Mouse (Mus musculus): Measurements from ENCODE around the gene Prcd. TPM values are rescaled to one million over a fixed set of nuclear protein-coding genes. Genes with fewer than 3 reads are reported as not detected.

Gene Prcd
- polyA plus RNA-seq, 1 experiment from 2014 or later: not detected

DNA sequence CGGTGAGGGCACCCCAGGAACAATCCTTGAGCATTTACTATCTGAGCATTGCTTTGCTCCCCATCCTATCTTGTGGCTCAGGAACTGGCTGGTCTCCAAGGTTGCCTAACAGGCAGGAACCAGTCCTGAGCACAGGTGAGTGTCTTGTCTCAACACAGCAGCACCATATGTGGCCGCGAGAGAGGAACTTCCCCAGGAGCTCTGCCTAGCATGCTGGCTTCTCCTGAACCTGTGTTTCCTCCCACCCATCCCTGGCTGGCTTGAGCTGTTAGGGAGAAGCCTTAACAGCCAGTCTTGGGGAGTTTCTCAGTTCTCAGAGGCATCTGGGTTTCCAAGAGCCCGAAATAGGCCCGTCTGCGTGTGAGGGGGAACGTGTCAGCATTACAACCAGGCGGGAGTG lies 2.0 kb upstream of the Prcd start:
- H3K4me2 ChIP-seq: no peak overlapping the region
- no peak overlapping the region for H3K27ac ChIP-seq (ENCODE audit: poor library complexity, severe bottlenecking)
- 77% methylated on average over 8 of the region's 8 CpGs for WGBS
- H3K36me3 ChIP-seq: no peaks in the 10 kb centered on the region
- ATAC-seq (ENCODE audit: insufficient number of reproducible peaks, low FRiP score): no peak
- no peaks in the 10 kb centered on the region for H3K9me3 ChIP-seq (replicated peaks)
- no peak overlapping the region for H3K9ac ChIP-seq
- H3K4me3 ChIP-seq: no peak overlapping the region
- H3K4me1 ChIP-seq (replicated peaks): peaks cover 47% of the 10 kb centered on the region
- H3K27me3 ChIP-seq (replicated peaks): peaks cover 58% of the 10 kb centered on the region

DNA sequence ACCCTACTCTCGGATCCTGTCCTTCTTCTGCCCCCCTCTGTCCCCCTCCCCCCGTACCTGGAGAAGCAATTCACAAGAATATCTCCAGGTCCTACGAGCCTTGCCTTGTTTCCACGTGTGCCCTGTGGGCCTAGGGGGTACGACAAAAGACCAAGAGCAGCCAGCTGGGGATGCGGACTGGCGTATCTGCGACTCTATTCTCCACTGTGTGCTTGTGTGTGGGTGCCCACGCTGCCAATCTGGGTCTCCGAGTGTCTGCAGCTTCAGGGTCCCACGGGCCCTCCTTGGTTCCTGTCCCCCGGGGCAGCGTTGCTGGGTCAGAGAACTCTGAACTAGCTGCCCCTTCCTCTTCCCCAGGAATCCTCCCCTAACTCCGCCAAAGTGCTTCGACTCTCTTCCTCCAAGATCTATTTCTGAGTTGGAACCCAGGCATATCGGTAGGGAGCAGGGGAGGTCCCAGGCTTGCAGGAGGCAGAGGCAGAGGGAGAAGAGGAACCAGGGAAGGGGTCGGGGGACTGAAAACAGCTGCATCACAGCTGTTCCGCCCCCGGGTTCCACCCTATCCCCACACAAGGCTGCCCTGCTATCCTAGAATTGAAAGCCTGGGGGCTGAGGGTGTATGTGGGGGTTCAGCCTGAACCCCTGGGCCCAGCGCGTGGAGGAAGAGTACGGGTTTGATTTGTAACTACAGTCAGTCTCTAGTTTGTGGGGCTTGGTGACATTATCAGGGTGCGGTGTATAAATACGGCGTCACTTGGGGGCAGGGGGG lies 820 bp upstream of the Prcd start:
- Histone ChIP-seq H3K4me2 (peak overlapping the region; percentile 91; the same call in 1 of the 2 replicates), H3K27ac (ENCODE audit: poor library complexity, severe bottlenecking) (no peak overlapping the region), H3K36me3 (no peaks in the 10 kb centered on the region), H3K27me3 (replicated peaks) (peaks cover 58% of the 10 kb centered on the region), H3K9me3 (replicated peaks) (no peaks in the 10 kb centered on the region), H3K4me1 (replicated peaks) (peaks cover 47% of the 10 kb centered on the region), H3K9ac (no peak overlapping the region), H3K4me3 (no peak overlapping the region)
- ATAC-seq (ENCODE audit: insufficient number of reproducible peaks, low FRiP score): no peak
- WGBS: 66% methylated on average over 25 of the region's 25 CpGs

DNA sequence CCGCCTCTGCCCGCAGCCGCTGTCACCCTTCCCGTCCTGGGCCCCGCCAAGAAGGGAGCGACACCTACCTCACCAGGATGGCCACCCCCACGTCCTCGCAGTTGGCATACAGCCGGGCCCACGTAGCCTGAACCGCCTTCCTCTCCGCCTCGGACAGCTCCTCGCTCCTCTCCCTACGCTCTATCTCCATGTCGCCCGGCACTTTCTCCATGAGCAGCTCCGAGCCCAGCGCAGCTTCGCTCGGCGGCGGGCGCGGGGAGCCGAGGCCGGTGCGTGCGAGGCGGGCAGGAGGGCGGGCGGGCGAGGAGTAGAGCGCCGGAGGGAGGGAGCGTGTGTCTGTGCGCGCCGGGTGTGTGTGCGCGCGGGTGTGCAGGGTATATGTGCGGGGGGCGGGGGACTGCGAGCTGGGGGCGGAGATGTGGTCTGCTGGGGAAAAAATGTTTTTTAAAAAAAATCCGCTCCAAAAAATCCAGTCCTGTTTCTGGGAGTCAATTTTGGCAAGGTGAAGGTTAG lies 431 bp downstream of the Prcd start:
- under 1% methylated on average over 47 of the region's 47 CpGs for WGBS
- no peak overlapping the region for H3K27ac ChIP-seq (ENCODE audit: poor library complexity, severe bottlenecking)
- H3K9me3 ChIP-seq (replicated peaks): no peaks in the 10 kb centered on the region
- peak overlapping the region; percentile 66 for H3K9ac ChIP-seq
- H3K4me3 ChIP-seq: peak overlapping the region; percentile 50
- H3K4me1 ChIP-seq (replicated peaks): peaks cover 43% of the 10 kb centered on the region
- peak overlapping the region; percentile 91 for H3K4me2 ChIP-seq
- no peaks in the 10 kb centered on the region for H3K36me3 ChIP-seq
- H3K27me3 ChIP-seq (replicated peaks): peaks cover 58% of the 10 kb centered on the region
- ATAC-seq (ENCODE audit: insufficient number of reproducible peaks, low FRiP score): no peak

DNA sequence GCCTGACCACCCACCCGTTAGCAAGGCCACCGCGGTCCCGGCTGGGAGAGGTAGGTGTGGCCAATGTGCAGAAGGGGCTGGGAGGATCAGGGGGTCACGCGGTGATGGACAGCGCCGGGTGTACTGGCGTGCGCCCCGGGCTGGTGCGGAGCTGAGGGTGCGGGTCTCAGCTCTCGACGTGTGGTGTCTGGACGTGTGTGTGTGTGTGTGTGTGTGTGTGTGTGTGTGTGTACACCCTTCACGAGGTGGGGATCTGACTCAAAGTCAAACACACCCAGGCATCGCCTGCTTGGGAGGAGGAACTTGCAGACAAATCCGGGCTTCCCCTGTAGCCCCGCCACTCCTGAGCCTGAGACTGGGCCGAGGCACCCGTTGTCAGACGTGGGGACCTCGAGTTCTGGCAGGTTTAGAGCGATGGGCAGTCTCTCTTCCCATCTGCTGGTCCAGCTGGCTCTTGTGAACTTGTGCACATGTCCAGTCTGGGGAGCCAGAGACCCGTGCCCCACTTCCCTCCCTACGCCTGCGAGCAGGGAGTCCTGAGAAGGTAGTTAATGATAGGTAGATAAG lies 1.0 kb downstream of the Prcd start, which contains the start of gene Cygb:
Gene Cygb (minus strand): TSS at position 59 of the 567 bp plus-strand sequence.
- no peaks in the 10 kb centered on the region for H3K9me3 ChIP-seq (replicated peaks)
- no peak for ATAC-seq (ENCODE audit: insufficient number of reproducible peaks, low FRiP score)
- no peak within 1 kb of the TSS for H3K27ac ChIP-seq (ENCODE audit: poor library complexity, severe bottlenecking)
- 4% methylated on average over 28 of the region's 28 CpGs for WGBS
- H3K27me3 ChIP-seq (replicated peaks): peaks cover 58% of the 10 kb centered on the region
- H3K4me1 ChIP-seq (replicated peaks): peaks cover 37% of the 10 kb centered on the region
- H3K4me2 ChIP-seq: peak within 1 kb of the TSS; percentile 91
- H3K4me3 ChIP-seq: peak within 1 kb of the TSS; percentile 50
- H3K36me3 ChIP-seq: no peaks in the 10 kb centered on the region
- H3K9ac ChIP-seq: peak within 1 kb of the TSS; percentile 66

DNA sequence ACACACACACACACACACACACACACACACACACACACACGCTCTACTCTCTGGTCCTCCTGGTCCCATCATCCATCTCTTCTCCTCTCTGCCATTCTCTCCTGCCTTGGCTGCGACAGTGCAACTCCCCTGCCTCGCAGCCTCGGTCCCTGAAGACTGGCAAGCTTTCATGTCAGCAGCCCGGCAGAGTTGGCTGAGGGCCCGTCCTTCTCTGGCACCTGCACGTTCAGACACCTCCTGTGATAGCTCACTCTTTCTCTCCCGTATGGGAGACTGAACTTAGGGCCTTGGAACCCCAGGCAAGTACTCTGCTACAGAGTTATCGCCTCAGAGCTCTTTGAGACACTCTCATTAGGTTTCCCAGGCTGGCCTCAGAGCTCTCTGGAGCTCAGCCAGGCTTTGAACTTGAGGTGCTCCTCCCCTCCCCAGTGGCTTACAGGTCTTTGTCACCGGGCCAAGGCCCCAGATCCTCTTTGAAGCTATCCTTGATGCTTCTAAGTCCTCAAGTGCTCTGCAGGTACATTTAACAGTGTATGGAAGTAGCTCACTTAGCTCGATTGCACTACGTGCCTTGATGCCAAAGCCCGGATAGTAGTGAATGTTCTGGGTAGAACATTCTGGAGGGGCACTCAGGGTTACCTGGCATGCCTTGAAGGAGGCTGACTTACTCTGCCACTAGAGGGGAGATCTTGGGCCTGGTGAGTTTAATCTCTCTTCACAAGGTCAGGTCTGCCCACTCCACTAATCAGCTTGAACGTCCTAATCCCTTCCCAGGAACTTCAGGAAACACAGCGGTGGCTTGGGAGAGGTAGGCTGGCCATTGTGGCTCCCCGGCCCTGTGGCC lies 3.2 kb downstream of the Prcd start:
- no peak overlapping the region for H3K4me3 ChIP-seq
- WGBS: 61% methylated on average over 16 of the region's 16 CpGs
- ATAC-seq (ENCODE audit: insufficient number of reproducible peaks, low FRiP score): no peak
- 0 out of 2 replicates have a peak overlapping the region, but pooled peaks have one; percentile 64 for H3K9ac ChIP-seq
- no peaks in the 10 kb centered on the region for H3K9me3 ChIP-seq (replicated peaks)
- H3K36me3 ChIP-seq: no peaks in the 10 kb centered on the region
- peak overlapping the region; percentile 87; the same call in 1 of the 2 replicates for H3K27ac ChIP-seq (ENCODE audit: poor library complexity, severe bottlenecking)
- peaks cover 36% of the 10 kb centered on the region for H3K27me3 ChIP-seq (replicated peaks)
- peaks cover 57% of the 10 kb centered on the region for H3K4me1 ChIP-seq (replicated peaks)
- peak overlapping the region; percentile 69 for H3K4me2 ChIP-seq

DNA sequence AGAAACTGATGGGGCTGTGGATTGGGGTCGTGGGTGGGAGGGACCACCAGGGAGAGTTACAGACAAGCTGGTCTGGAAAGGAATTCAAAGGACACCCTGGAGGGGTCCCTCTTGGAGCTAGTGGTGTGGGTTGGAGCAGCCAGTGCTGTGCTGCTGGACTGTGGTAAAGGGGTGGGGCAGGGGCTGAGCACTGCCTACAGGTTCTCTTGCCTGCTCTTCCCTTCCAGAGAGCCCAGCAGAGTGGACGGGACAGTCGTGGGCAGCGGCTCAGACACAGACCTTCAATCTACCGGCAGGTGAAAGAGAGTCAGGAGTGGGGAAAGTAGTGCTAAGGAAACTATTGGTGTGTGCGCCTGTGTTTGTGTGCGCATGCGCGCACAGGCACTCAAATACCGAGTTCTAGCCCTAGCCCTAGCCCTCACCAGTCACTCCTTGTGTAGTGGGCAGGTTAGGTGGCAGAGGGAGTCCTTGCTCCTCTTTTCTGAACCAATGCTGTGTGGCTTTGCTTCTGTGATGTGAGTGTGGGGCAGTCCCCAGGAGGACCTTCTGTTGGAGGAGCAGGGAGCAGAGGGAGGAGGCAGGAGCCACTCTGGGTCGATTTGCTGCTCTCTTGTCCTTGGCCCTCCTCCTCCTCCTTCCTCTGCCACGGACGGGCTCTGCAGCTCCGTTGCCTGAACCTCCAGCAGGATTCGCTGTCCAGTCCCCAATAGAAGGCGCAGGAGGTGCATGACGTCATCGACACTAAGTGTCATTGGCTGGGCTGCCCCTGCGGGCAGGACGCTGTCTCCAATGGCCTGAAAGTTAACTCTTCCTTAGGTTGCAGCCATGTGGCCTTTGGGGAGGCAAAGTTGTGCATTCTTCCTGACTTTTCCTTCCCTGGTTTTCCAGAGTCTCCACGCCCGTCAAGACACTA lies 4.2 kb downstream of the Prcd start:
- H3K9ac ChIP-seq: peak overlapping the region; percentile 64; the same call in 1 of the 2 replicates
- peaks cover 67% of the 10 kb centered on the region for H3K4me1 ChIP-seq (replicated peaks)
- peak overlapping the region; percentile 40 for H3K4me3 ChIP-seq
- peak overlapping the region; percentile 87 for H3K27ac ChIP-seq (ENCODE audit: poor library complexity, severe bottlenecking)
- peak; percentile 93 for ATAC-seq (ENCODE audit: insufficient number of reproducible peaks, low FRiP score)
- H3K9me3 ChIP-seq (replicated peaks): no peaks in the 10 kb centered on the region
- peaks cover 31% of the 10 kb centered on the region for H3K27me3 ChIP-seq (replicated peaks)
- peak overlapping the region; percentile 69 for H3K4me2 ChIP-seq
- H3K36me3 ChIP-seq: no peaks in the 10 kb centered on the region
- WGBS: 12% methylated on average over 21 of the region's 22 CpGs

DNA sequence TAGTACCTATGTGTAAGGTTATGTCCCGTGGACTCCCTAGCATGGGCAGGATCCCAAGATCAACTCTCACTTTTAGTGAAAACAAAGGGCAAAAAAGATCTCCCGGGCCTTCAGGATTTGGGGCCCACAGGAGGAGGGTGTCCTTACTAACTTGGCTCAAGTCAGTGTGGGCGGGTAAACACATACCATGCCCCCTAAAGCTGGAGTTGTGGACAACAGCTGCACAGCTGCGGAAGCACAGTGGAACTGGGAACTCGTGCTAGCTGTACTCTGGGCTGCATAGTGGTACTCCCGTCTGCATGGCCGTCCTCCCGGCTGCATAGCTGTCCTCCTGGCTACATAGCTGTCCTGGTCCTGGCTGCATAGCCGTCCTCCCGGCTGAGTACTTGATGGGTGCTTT lies 4.9 kb downstream of the Prcd start:
- WGBS: 62% methylated on average over 10 of the region's 10 CpGs
- Histone ChIP-seq H3K9me3 (replicated peaks) (no peaks in the 10 kb centered on the region), H3K36me3 (no peaks in the 10 kb centered on the region), H3K4me1 (replicated peaks) (peaks cover 73% of the 10 kb centered on the region), H3K4me3 (no peak overlapping the region), H3K27me3 (replicated peaks) (peaks cover 31% of the 10 kb centered on the region), H3K9ac (no peak overlapping the region), H3K27ac (ENCODE audit: poor library complexity, severe bottlenecking) (peak overlapping the region; percentile 49), H3K4me2 (peak overlapping the region; percentile 69; the same call in 1 of the 2 replicates)
- no peak for ATAC-seq (ENCODE audit: insufficient number of reproducible peaks, low FRiP score)

DNA sequence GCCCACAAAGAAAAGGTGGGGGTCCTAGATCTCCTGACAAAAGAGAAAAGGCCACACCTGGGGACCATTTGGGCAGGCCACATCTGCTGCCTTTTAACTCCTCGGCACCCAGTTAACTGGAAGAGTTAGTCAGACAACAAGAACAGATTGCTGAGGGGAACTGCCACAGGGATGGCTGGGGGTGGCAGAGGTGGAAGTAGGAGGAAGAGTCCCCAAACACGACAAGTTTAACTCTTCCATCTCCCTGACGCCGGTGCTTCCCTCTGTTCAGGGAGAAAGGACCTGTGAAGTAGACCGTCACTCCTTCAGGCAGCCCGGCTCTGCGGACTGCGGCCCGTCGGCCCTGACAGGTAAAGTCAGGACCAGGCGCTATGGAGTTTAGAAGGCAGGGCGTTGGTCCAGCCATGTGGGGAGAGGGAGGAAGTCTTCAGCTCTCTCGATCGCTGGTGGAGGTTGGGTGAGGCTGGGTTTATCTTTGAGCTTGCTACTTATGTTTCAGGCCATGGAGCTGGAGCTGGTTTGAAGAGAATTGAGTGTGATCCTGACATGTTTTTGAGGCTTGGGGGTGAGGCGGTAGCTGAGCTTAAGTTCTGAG lies 5.8 kb downstream of the Prcd start:
- H3K27ac ChIP-seq (ENCODE audit: poor library complexity, severe bottlenecking): no peak overlapping the region
- H3K4me3 ChIP-seq: no peak overlapping the region
- H3K27me3 ChIP-seq (replicated peaks): peaks cover 26% of the 10 kb centered on the region
- 71% methylated on average over 15 of the region's 15 CpGs for WGBS
- peaks cover 75% of the 10 kb centered on the region for H3K4me1 ChIP-seq (replicated peaks)
- no peak overlapping the region for H3K4me2 ChIP-seq
- no peak for ATAC-seq (ENCODE audit: insufficient number of reproducible peaks, low FRiP score)
- no peak overlapping the region for H3K9ac ChIP-seq
- H3K9me3 ChIP-seq (replicated peaks): no peaks in the 10 kb centered on the region
- no peaks in the 10 kb centered on the region for H3K36me3 ChIP-seq

DNA sequence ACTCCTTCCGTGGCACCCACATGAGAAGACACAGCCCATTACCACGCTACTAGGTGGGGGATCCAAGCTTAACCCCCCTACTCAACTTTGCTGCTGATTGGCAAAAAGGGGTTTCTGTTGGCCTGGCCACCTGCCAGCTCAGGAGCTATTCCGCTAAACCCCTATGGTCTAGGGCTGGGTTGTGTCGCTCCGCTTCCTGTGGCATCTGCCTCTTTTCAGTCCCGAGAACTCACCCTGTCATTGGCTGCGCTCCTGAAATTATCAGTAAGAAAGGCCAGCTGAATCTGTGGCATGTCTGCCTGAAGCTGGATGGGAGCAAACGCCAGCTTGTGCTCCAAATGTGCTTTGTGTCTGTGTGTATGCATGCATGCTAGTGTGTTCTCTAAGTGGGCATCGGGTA lies 6.8 kb downstream of the Prcd start:
- no peak for ATAC-seq (ENCODE audit: insufficient number of reproducible peaks, low FRiP score)
- WGBS: 42% methylated on average over 9 of the region's 9 CpGs
- H3K9me3 ChIP-seq (replicated peaks): no peaks in the 10 kb centered on the region
- no peaks in the 10 kb centered on the region for H3K36me3 ChIP-seq
- H3K27ac ChIP-seq (ENCODE audit: poor library complexity, severe bottlenecking): no peak overlapping the region
- H3K27me3 ChIP-seq (replicated peaks): 0 out of 2 replicates have a peak, but pooled peaks cover 16% of the 10 kb centered on the region
- no peak overlapping the region for H3K4me3 ChIP-seq
- H3K9ac ChIP-seq: 0 out of 2 replicates have a peak overlapping the region, but pooled peaks have one; percentile 27
- H3K4me2 ChIP-seq: no peak overlapping the region
- H3K4me1 ChIP-seq (replicated peaks): peaks cover 72% of the 10 kb centered on the region

All from heart, embryonic 12.5 days (tissue).